Mouse (Mus musculus) embryo, embryonic 11.5 days (tissue): ENCODE results near the gene Naa35.

ENCODE experiments used
- DNase-seq: peaks from one replicate; pipeline ENCODE4 v3.0.0-alpha.2; 2012; ENCODE audit warnings: low read depth, low spot score

Gene Naa35

GRCm38 (mm10) chr13:59584947-59585647 lies at the start of gene Naa35, which contains the start of gene Agtpbp1:
Naa35 (plus strand) TSS chr13:59585259.
Agtpbp1 (minus strand) TSS chr13:59585227.
- DNase-seq, result peak; percentile 99

GRCm38 (mm10) chr13:59535746-59536145 lies 49.3 kb upstream of the Naa35 start:
- DNase-seq, result no peak

- DNase-seq, result no peak
These were observed 48.4 kb upstream of the Naa35 start for GRCm38 (mm10) chr13:59536631-59537030.

- no peak for DNase-seq
These were observed 46.4 kb upstream of the Naa35 start for GRCm38 (mm10) chr13:59538661-59539060.

GRCm38 (mm10) chr13:59540030-59540429 lies 45.0 kb upstream of the Naa35 start:
- no peak for DNase-seq

DNA sequence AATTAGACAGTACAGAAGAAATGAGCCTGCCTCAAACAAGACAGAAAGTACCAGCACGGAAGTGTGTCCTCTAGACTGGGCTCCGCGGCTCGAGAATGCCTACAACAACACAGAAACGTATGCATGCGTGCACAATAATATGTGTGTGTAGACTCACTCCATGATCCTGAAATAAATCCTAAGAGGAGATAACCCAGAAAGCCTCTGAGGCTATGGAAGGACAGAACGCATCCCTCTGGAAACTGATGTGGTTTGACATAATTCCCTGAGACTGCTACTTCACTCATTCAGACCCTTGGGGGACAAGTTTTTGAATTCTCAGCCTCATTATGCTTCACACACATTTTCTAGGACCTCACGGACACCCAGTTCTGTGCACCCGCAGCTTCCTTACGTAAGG lies 42.6 kb upstream of the Naa35 start:
- DNase-seq, result no peak

GRCm38 (mm10) chr13:59547091-59547490 lies 38.0 kb upstream of the Naa35 start:
- DNase-seq, result no peak

GRCm38 (mm10) chr13:59547716-59548115 lies 37.3 kb upstream of the Naa35 start:
- DNase-seq, result no peak

GRCm38 (mm10) chr13:59549318-59549798 lies 35.7 kb upstream of the Naa35 start:
- no peak for DNase-seq

DNA sequence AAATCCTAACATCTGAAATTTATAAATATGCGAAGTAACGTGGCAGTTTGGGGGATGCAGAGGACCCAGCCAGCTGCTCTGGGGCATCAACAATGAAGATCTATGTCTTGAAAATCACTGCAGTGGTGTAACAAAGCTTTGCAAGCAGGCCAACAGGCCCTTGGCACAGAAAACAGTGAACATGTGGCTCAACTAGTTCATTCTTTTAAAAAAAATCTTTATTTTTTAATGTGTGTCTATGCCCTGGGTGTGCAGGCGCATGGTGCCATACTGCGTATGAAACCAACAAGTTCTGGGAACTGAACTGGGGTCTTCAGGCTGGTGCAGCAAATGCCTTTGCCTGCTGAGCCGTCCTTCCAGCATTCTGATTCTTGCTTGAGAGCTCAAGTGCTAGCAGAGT lies 32.8 kb upstream of the Naa35 start:
- DNase-seq, result no peak

GRCm38 (mm10) chr13:59552751-59553150 lies 32.3 kb upstream of the Naa35 start:
- DNase-seq, result no peak

GRCm38 (mm10) chr13:59554772-59555505 lies 30.1 kb upstream of the Naa35 start:
- no peak for DNase-seq

- DNase-seq, result no peak
These were observed 29.4 kb upstream of the Naa35 start for GRCm38 (mm10) chr13:59555613-59556192.

GRCm38 (mm10) chr13:59556670-59557069 lies 28.4 kb upstream of the Naa35 start:
- peak; percentile 30 for DNase-seq

DNA sequence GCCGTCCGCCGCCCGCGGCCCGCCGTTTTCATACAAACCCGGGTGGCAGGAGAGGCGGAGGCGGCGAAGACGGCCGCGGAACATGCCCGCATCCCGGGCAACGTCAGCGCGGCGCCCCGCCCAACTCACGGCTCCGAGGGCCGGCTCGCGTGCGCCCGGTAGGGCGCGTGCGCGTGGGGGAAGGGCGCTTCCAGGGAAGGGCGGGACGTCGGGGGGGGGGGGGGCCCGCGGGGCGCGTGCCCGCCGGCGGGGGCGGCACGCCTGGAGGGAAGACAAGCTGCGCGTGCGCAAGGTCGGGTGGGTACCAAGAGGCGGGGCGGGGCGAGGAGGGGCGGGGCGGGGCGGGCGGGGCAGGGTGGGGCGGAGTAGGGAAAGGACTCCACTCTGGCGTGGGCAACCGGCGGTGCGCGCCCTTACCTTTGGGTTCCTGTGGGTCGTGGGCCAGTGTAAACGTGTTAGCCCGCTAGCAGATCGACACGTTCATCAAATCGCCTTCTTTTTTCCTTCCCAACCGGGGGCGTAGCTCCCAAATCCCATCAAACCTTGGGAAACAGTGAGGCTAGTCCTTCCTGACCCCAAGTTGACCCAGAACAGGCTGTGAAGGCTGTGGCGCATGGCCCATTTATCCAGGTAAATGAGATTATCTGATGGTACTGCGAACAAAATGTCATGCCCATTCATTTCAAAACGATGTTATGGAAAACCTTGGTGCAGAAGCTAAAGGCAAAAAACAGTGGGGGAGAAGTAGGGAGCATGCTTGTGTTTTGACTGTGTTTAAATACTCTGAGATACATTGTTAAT lies 27.7 kb upstream of the Naa35 start:
- DNase-seq, result peak; percentile 78

- no peak for DNase-seq
These were observed 26.3 kb upstream of the Naa35 start for GRCm38 (mm10) chr13:59558776-59559175.

- no peak for DNase-seq
These were observed 22.6 kb upstream of the Naa35 start for GRCm38 (mm10) chr13:59562471-59562870.

DNA sequence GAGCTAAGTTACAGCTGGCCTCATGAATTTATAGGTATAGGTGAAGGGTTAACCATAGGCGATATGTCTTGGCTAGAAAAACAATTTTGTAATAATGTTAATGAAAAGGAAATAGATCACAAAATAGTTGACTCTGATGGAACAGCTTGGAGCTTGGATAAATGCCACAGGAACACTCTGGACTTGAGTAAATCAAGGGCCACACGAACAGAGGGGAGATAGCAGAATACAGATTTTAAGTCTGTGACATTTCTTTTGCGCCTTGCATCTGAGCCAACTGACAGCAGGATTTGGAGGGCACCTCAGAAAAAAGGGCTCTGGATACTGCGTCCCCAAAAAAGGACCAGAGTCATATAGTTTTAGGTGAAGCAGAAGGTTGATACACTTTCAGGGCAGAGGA lies 20.6 kb upstream of the Naa35 start:
- DNase-seq, result no peak

- no peak for DNase-seq
These were observed 20.1 kb upstream of the Naa35 start for GRCm38 (mm10) chr13:59564923-59565322.

DNA sequence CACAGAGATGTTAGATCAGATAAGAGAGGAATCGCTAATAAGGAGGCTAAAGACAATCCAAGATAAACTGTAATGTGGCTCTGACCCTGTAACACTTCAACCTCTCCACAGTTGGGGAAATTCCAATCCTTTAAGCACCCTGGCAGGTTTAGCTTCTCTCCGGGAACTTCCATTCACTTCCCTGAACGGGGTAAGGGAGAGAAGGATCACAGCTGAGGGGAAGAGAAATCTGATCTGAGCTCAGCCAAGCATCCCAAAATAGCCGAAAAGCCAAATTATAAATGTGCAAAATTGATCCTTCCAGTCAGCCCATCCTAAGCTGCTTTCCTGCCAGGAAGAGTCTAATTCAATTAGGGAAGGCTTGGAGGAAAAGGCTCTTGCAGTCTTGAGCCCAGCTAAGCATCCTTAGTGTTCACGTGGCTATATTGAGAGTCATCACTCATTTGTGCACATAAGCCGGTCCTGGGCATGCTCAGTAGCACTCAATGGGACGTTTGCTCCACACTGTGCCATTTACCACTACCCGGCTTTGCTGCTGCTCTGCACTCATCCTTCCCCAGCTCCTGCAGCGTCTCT lies 19.0 kb upstream of the Naa35 start:
- no peak for DNase-seq

DNA sequence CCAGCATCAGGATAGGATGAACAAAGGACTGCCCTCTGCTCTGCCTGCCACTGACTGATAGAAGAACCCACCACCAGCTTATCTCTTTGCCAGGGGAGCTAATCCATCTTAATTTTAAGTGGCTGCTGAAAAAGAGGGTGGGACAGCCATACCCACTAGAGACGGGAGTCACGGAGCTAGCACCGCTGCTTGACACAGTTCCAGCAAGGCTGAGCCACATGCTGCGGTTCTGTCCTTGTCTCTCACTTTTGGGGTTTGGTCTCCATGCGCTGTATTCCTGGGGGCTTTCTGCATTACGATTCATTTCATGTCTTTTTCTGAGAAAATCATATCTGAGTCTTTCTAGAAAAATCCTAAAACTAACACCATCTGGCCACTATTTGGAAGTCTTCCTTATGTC lies 14.0 kb upstream of the Naa35 start:
- no peak for DNase-seq
